Mouse (Mus musculus): ENCODE results near the gene Ncoa3. TPM values are rescaled to one million over a fixed set of nuclear protein-coding genes. Genes with fewer than 3 reads are reported as not detected.
A peak's percentile ranks its signal among the peaks of the same experiment; 100 is the strongest.

Ncoa3 gene
- polyA plus RNA-seq, 1 experiment from 2014 or later, result 16.6 TPM

DNA sequence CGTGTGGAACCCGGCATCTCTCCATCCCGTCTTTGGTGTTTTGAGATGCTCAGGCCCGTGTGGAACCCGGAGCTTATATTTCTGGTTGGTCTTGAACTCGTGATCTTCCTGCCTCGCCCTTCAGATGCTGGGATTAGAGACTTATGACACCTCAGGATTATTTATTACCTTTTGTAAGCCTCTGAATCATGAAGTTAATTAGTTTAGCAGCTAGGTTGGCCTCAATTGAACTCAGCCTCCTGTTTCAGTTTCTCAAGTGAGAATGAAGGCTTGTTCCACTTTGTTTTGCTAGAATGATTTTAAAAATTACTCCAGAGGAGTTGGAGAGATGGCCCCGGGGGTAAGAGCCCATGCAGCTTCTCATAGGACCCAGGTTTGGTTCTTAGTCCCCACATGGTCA is 3.3 kb downstream of the Ncoa3 start:
- H3K4me2 ChIP-seq (replicated peaks), result no peak overlapping the region
- ATAC-seq (ENCODE audit: insufficient number of reproducible peaks, insufficient read depth, low FRiP score, low TSS enrichment), result no peak
- no peaks in the 10 kb centered on the region for H3K36me3 ChIP-seq
- H3K4me3 ChIP-seq, result no peak overlapping the region
- H3K4me1 ChIP-seq, result peaks cover 27% of the 10 kb centered on the region
- H3K9me3 ChIP-seq, result no peaks in the 10 kb centered on the region
- no peak overlapping the region for H3K9ac ChIP-seq
- H3K27me3 ChIP-seq, result no peaks in the 10 kb centered on the region
- no peak overlapping the region for H3K27ac ChIP-seq
- 88% methylated on average over 8 of the region's 8 CpGs for WGBS

DNA sequence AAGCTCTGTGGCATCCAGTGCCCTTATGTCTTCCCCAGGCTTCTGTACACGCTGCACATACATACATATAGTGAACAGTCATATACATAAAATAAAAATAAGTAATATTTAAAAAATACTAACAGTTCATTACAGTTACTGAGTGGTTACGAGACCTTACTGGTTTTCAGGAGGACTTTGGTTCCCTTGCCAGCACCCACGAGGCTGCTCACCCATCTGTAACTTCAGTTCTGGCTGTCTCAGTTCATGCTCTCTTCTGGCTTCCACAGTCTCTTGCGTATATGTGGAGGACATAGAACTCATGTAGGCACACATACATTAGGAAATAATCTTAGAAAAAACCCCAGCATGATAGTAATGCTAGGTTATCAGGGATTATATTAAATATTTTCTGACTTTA is 3.7 kb downstream of the Ncoa3 start:
- no peak for ATAC-seq (ENCODE audit: insufficient number of reproducible peaks, insufficient read depth, low FRiP score, low TSS enrichment)
- H3K27ac ChIP-seq, result no peak overlapping the region
- H3K4me1 ChIP-seq, result peaks cover 31% of the 10 kb centered on the region
- no peak overlapping the region for H3K4me2 ChIP-seq (replicated peaks)
- no peaks in the 10 kb centered on the region for H3K9me3 ChIP-seq
- H3K9ac ChIP-seq, result no peak overlapping the region
- WGBS, result 91% methylated on average over 4 of the region's 4 CpGs
- H3K27me3 ChIP-seq, result no peaks in the 10 kb centered on the region
- no peaks in the 10 kb centered on the region for H3K36me3 ChIP-seq
- H3K4me3 ChIP-seq, result no peak overlapping the region

- Histone ChIP-seq H3K27ac (no peak overlapping the region), H3K4me3 (no peak overlapping the region), H3K36me3 (no peaks in the 10 kb centered on the region), H3K27me3 (no peaks in the 10 kb centered on the region), H3K9me3 (no peaks in the 10 kb centered on the region), H3K4me1 (peaks cover 32% of the 10 kb centered on the region), H3K4me2 (replicated peaks) (no peak overlapping the region), H3K9ac (no peak overlapping the region)
- WGBS, result 95% methylated on average over 8 of the region's 8 CpGs
- no peak for ATAC-seq (ENCODE audit: insufficient number of reproducible peaks, insufficient read depth, low FRiP score, low TSS enrichment)
These were observed 5.0 kb downstream of the Ncoa3 start for GRCm38 (mm10) chr2:165997256-165997967.

- no peak overlapping the region for H3K27ac ChIP-seq
- H3K9me3 ChIP-seq, result no peaks in the 10 kb centered on the region
- WGBS, result 29% methylated on average over 4 of the region's 4 CpGs
- no peak overlapping the region for H3K4me3 ChIP-seq
- peaks cover 25% of the 10 kb centered on the region for H3K4me1 ChIP-seq
- no peaks in the 10 kb centered on the region for H3K27me3 ChIP-seq
- no peak overlapping the region for H3K9ac ChIP-seq
- no peak overlapping the region for H3K4me2 ChIP-seq (replicated peaks)
- no peaks in the 10 kb centered on the region for H3K36me3 ChIP-seq
- no peak for ATAC-seq (ENCODE audit: insufficient number of reproducible peaks, insufficient read depth, low FRiP score, low TSS enrichment)
These were observed 6.5 kb downstream of the Ncoa3 start for GRCm38 (mm10) chr2:165998969-165999368.

GRCm38 (mm10) chr2:165999790-166000189 is 7.4 kb downstream of the Ncoa3 start:
- 7% methylated on average over 5 of the region's 5 CpGs for WGBS
- no peaks in the 10 kb centered on the region for H3K9me3 ChIP-seq
- no peaks in the 10 kb centered on the region for H3K27me3 ChIP-seq
- no peak for ATAC-seq (ENCODE audit: insufficient number of reproducible peaks, insufficient read depth, low FRiP score, low TSS enrichment)
- H3K4me2 ChIP-seq (replicated peaks), result peak overlapping the region; percentile 21; the same call in 1 of the 2 replicates
- H3K4me3 ChIP-seq, result no peak overlapping the region
- H3K9ac ChIP-seq, result no peak overlapping the region
- H3K36me3 ChIP-seq, result no peaks in the 10 kb centered on the region
- H3K27ac ChIP-seq, result no peak overlapping the region
- H3K4me1 ChIP-seq, result peaks cover 21% of the 10 kb centered on the region

- Histone ChIP-seq H3K4me1 (peaks cover 21% of the 10 kb centered on the region), H3K4me2 (replicated peaks) (no peak overlapping the region), H3K36me3 (no peaks in the 10 kb centered on the region), H3K27ac (no peak overlapping the region), H3K4me3 (no peak overlapping the region), H3K9me3 (no peaks in the 10 kb centered on the region), H3K27me3 (no peaks in the 10 kb centered on the region), H3K9ac (no peak overlapping the region)
- ATAC-seq (ENCODE audit: insufficient number of reproducible peaks, insufficient read depth, low FRiP score, low TSS enrichment), result no peak
- WGBS, result 12% methylated on average over 5 of the region's 5 CpGs
These were observed 7.8 kb downstream of the Ncoa3 start for GRCm38 (mm10) chr2:166000242-166000641.

DNA sequence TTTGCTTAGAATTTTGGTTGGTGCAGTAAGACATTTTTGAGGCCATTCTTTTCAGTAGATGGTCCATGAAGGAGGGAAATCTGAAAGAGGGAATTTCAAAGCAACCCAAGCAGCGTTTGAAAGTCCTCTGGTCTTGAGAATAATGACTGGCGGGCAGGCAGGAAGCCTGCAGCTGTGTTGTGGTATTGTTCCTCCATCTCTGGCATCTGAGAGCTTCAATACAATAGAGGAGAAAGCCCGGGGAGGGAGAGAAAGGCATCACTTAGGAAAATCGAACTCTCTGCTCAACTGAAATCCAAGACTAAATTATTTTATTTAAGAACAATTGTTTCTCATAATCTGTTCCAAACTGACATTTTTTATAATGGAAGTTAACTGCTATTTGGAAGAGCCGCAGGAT is 8.3 kb downstream of the Ncoa3 start:
- H3K4me2 ChIP-seq (replicated peaks), result no peak overlapping the region
- no peak overlapping the region for H3K27ac ChIP-seq
- no peak overlapping the region for H3K4me3 ChIP-seq
- WGBS, result 11% methylated on average over 5 of the region's 5 CpGs
- no peaks in the 10 kb centered on the region for H3K27me3 ChIP-seq
- no peak overlapping the region for H3K9ac ChIP-seq
- H3K36me3 ChIP-seq, result no peaks in the 10 kb centered on the region
- ATAC-seq (ENCODE audit: insufficient number of reproducible peaks, insufficient read depth, low FRiP score, low TSS enrichment), result no peak
- no peaks in the 10 kb centered on the region for H3K9me3 ChIP-seq
- peaks cover 21% of the 10 kb centered on the region for H3K4me1 ChIP-seq

DNA sequence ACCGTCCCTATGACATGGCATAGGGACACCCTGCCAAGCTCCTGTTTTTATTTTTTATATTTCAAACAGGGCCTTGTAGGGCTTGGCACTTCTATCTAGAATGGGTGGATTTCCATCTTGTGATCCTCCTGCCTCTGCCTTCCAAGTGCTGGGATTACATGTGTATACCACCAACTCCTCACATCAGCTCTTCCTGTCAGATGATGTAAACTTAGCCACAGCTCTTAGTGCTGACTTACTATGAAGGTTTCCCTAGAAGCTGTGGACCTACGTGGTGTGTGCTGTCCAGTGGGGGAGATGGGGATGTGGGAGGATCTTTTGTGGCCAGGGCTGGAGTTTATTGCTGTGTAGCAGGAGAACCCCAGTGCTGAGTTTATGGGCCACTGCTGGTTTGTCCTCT is 8.9 kb downstream of the Ncoa3 start:
- no peak for ATAC-seq (ENCODE audit: insufficient number of reproducible peaks, insufficient read depth, low FRiP score, low TSS enrichment)
- WGBS, result 50% methylated on average over 2 of the region's 2 CpGs
- Histone ChIP-seq H3K9ac (no peak overlapping the region), H3K27ac (0 out of 2 replicates have a peak overlapping the region, but pooled peaks have one; percentile 7), H3K4me1 (peaks cover 21% of the 10 kb centered on the region), H3K27me3 (no peaks in the 10 kb centered on the region), H3K9me3 (no peaks in the 10 kb centered on the region), H3K36me3 (no peaks in the 10 kb centered on the region), H3K4me3 (no peak overlapping the region), H3K4me2 (replicated peaks) (no peak overlapping the region)

DNA sequence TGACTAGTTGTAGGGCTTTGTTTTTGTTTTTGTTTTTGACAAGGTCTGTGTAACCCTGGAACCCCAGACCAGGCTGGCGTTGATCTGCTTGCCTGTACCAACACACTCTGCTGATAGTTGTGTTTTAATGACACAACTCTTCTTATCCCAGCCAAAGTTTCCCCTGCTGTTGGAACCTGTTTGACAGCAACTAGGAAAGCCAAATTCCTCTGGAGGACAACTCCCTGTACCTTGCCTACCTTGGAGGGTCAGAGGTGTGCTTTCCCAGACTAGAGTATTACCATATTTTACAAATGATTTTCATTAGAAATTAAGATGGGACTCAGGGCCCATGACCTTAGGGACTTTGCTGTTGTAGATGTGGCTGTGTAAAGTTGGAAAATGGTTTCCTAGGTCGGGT is 9.3 kb downstream of the Ncoa3 start:
- Histone ChIP-seq H3K9ac (no peak overlapping the region), H3K36me3 (no peaks in the 10 kb centered on the region), H3K27ac (no peak overlapping the region), H3K27me3 (no peaks in the 10 kb centered on the region), H3K4me2 (replicated peaks) (no peak overlapping the region), H3K9me3 (no peaks in the 10 kb centered on the region), H3K4me1 (peaks cover 21% of the 10 kb centered on the region), H3K4me3 (no peak overlapping the region)
- 57% methylated on average over 2 of the region's 2 CpGs for WGBS
- no peak for ATAC-seq (ENCODE audit: insufficient number of reproducible peaks, insufficient read depth, low FRiP score, low TSS enrichment)

DNA sequence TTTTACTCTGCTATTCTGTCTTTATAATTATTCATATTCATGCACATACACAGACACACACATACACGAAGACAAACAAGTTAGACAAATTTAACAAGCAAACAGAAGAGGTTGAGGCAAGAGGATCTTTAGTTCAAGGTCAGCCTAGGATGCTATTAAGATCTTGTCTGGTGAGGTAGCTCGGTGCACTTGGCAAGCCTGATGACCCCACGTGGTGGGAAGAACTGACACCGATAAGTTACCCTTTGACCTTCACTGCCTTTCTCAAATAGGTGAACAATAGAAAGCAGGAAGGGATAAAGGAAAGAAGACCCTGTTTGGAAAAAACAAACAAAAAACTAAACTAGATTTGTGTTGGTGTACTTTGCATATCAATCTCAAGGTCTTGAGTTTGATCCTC is 10.0 kb downstream of the Ncoa3 start:
- WGBS, result 70% methylated on average over 4 of the region's 4 CpGs
- no peak overlapping the region for H3K4me3 ChIP-seq
- ATAC-seq (ENCODE audit: insufficient number of reproducible peaks, insufficient read depth, low FRiP score, low TSS enrichment), result no peak
- H3K36me3 ChIP-seq, result no peaks in the 10 kb centered on the region
- no peak overlapping the region for H3K27ac ChIP-seq
- no peak overlapping the region for H3K4me2 ChIP-seq (replicated peaks)
- no peaks in the 10 kb centered on the region for H3K27me3 ChIP-seq
- no peak overlapping the region for H3K9ac ChIP-seq
- H3K4me1 ChIP-seq, result peaks cover 21% of the 10 kb centered on the region
- H3K9me3 ChIP-seq, result no peaks in the 10 kb centered on the region

- no peak for ATAC-seq (ENCODE audit: insufficient number of reproducible peaks, insufficient read depth, low FRiP score, low TSS enrichment)
- no peaks in the 10 kb centered on the region for H3K36me3 ChIP-seq
- H3K4me2 ChIP-seq (replicated peaks), result no peak overlapping the region
- 63% methylated on average over 1 of the region's 1 CpGs for WGBS
- peaks cover 21% of the 10 kb centered on the region for H3K4me1 ChIP-seq
- no peaks in the 10 kb centered on the region for H3K9me3 ChIP-seq
- H3K4me3 ChIP-seq, result no peak overlapping the region
- no peak overlapping the region for H3K27ac ChIP-seq
- H3K27me3 ChIP-seq, result no peaks in the 10 kb centered on the region
- no peak overlapping the region for H3K9ac ChIP-seq
These were observed 10.6 kb downstream of the Ncoa3 start for GRCm38 (mm10) chr2:166003004-166003403.

- Histone ChIP-seq H3K4me2 (replicated peaks) (no peak overlapping the region), H3K9me3 (no peaks in the 10 kb centered on the region), H3K4me1 (peaks cover 33% of the 10 kb centered on the region), H3K27ac (no peak overlapping the region), H3K36me3 (no peaks in the 10 kb centered on the region), H3K27me3 (no peaks in the 10 kb centered on the region), H3K9ac (no peak overlapping the region), H3K4me3 (no peak overlapping the region)
- 69% methylated on average over 6 of the region's 6 CpGs for WGBS
- ATAC-seq (ENCODE audit: insufficient number of reproducible peaks, insufficient read depth, low FRiP score, low TSS enrichment), result no peak
These were observed 14.6 kb downstream of the Ncoa3 start for GRCm38 (mm10) chr2:166007046-166007445.
